Mouse (Mus musculus) stomach, postnatal 0 days (tissue): ENCODE measurements around the gene Slc25a33. TPM values are rescaled to one million over a fixed set of nuclear protein-coding genes. Genes with fewer than 3 reads are reported as not detected.
"Not testable (repeated sequence)": the region's sequence is repeated elsewhere in the genome, so short reads cannot be mapped to it uniquely, and the experiment has no call there.

Source experiments
- ATAC-seq: fragments of 200-750 bp; cut with Nextera tagmentation; 2 replicates; pipeline ENCODE4 v1.8.0; 2017; ENCODE audit not compliant: low FRiP score, low TSS enrichment
- DNase-seq: peaks from one replicate; pipeline ENCODE4 v3.0.0-alpha.2; 2016; ENCODE audit warnings: low spot score
- H3K27ac ChIP-seq: fragments of 300-500 bp; sonication (generic); replicated peaks from 2 replicates; pipeline ENCODE4 v1.5.1; 2014; ENCODE audit warnings: mild to moderate bottlenecking, control low read depth
- H3K27me3 ChIP-seq: fragments of 300-500 bp; sonication (generic); 2 replicates; pipeline ENCODE4 v1.6.1; 2014; ENCODE audit warnings: low read length; ENCODE audit not compliant: control insufficient read depth, insufficient read depth
- H3K36me3 ChIP-seq: fragments of 300-500 bp; sonication (generic); 2 replicates; pipeline ENCODE4 v1.6.1; 2014; ENCODE audit warnings: low read length, mixed read lengths; ENCODE audit not compliant: control insufficient read depth, insufficient read depth
- H3K4me1 ChIP-seq: fragments of 300-500 bp; sonication (generic); replicated peaks from 2 replicates; pipeline ENCODE4 v1.6.1; 2014; ENCODE audit warnings: antibody characterized with exemption; ENCODE audit not compliant: control insufficient read depth, insufficient read depth
- H3K4me2 ChIP-seq: fragments of 300-500 bp; sonication (generic); replicated peaks from 2 replicates; pipeline ENCODE4 v1.6.1; 2014; ENCODE audit warnings: low read depth, mild to moderate bottlenecking, control low read depth, moderate library complexity
- H3K4me3 ChIP-seq: fragments of 300-500 bp; sonication (generic); 2 replicates; pipeline ENCODE4 v1.5.1; 2014; ENCODE audit warnings: low read depth, low read length, control low read depth
- H3K9ac ChIP-seq: fragments of 300-500 bp; sonication (generic); 2 replicates; pipeline ENCODE4 v1.6.1; 2014; ENCODE audit warnings: mild to moderate bottlenecking, low read length, control low read depth, mixed read lengths
- H3K9me3 ChIP-seq: fragments of 300-500 bp; sonication (generic); 2 replicates; pipeline ENCODE4 v1.6.1; 2016; ENCODE audit warnings: low read length; ENCODE audit not compliant: control insufficient read depth
- CTCF ChIP-seq: IDR thresholded peaks from 2 replicates; pipeline ENCODE4 v1.5.1; 2016; ENCODE audit warnings: antibody characterized with exemption, low read depth, mild to moderate bottlenecking, moderate library complexity
- EP300 ChIP-seq: optimal IDR thresholded peaks from 2 replicates; pipeline ENCODE3; 2016; ENCODE audit warnings: antibody characterized with exemption
- WGBS: fragments of 180-500 bp; shearing (Covaris S2); extraction: QIAGEN DNeasy Blood & Tissue Kit; methylation state at CpG from one replicate; pipeline ENCODE4 v1.1.7; 2014; 5-methylcytosine and 5-hydroxymethylcytosine counted together
- polyA plus RNA-seq: library from polyadenylated mRNA; unstranded; fragments of >200 nt; fragmentation: Nextera tagmentation; extraction: Ambion mirVana; gene quantifications from 2 replicates; pipeline ENCODE4 v1.2.1, GENCODE M21; 2015

The Slc25a33 gene
- polyA plus RNA-seq, 1 experiment from 2014 or later = 21.7 TPM

DNA sequence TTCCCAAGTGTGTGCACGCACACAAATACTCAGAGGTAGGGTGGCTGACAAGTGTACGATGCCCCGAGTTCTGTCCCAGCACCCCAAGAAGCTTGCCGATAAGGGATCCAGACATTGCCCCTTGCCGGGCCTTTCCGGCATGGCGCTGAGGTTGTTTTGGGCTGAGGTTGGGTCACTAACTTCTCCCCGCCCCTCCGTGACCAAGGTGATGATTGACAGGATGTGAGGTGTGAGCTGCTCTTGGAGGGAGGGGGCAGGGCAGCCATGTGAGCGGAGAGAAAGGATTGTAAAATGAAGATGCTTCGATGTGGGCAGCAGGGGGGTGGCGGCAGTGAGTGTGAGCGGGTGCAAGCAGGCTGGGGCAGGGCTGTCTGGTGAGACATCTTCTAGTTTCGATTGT, 41.5 kb upstream of the Slc25a33 start:
- H3K27me3 ChIP-seq = no peaks in the 10 kb centered on the region
- no peak overlapping the region for H3K9ac ChIP-seq
- H3K9me3 ChIP-seq = no peaks in the 10 kb centered on the region
- H3K4me1 ChIP-seq = peaks cover 10% of the 10 kb centered on the region
- H3K4me3 ChIP-seq = no peak overlapping the region
- H3K4me2 ChIP-seq = no peak overlapping the region
- TF ChIP-seq EP300 (no peak), CTCF (no peak)
- WGBS = 93% methylated on average over 14 of the region's 14 CpGs
- DNase-seq (no peak), ATAC-seq (no peak)
- no peaks in the 10 kb centered on the region for H3K36me3 ChIP-seq
- H3K27ac ChIP-seq = no peak overlapping the region

DNA sequence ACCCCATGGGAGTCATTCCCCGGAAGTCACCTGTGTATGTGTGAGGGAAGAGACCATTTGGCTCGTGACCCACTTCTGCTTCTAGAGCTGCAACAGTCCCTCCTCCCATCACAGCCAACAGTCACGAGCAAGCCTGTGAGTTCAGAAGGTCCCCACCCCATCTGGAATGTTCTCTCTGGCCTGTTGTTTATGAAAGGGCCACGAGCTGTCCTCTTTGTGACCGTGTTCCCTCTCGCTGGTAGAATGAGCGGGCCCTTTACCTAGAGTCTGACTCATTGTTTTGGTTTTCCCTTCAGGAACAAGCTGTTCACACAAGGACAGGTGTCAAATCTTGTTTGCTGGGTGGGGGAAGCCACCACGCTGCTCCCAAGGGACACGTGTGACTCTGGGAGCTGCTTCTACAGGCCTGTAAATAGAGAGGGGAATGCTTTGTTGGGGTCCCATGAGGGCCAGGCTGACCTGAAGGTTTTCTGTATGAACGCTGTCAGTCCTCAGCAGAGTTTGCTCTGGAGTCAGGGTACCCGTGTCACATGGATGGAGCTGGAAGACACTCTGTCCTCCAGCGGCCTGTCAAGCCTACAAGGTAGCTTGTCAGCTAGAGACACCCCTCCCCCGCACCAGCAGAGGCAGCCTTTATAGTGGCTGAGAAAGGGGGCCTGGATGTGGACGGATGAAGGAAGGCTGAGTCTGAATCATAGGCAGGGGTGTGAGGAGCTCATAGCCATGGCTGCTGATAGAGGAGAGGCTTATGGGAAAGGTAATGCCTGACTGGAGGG, 39.5 kb upstream of the Slc25a33 start:
- H3K36me3 ChIP-seq = no peaks in the 10 kb centered on the region
- no peaks in the 10 kb centered on the region for H3K27me3 ChIP-seq
- no peaks in the 10 kb centered on the region for H3K9me3 ChIP-seq
- H3K4me3 ChIP-seq = no peak overlapping the region
- H3K4me1 ChIP-seq = peaks cover 6% of the 10 kb centered on the region; the same call in 1 of the 2 replicates
- H3K4me2 ChIP-seq = no peak overlapping the region
- peak; percentile 65 for DNase-seq
- WGBS = 36% methylated on average over 14 of the region's 14 CpGs
- ATAC-seq = peak; percentile 90
- 0 out of 2 replicates have a peak overlapping the region, but pooled peaks have one; percentile 35 for H3K9ac ChIP-seq
- no peak for TF ChIP-seq CTCF
- TF ChIP-seq EP300 = peak; percentile 90
- peak overlapping the region; percentile 63; the same call in 1 of the 2 replicates for H3K27ac ChIP-seq

DNA sequence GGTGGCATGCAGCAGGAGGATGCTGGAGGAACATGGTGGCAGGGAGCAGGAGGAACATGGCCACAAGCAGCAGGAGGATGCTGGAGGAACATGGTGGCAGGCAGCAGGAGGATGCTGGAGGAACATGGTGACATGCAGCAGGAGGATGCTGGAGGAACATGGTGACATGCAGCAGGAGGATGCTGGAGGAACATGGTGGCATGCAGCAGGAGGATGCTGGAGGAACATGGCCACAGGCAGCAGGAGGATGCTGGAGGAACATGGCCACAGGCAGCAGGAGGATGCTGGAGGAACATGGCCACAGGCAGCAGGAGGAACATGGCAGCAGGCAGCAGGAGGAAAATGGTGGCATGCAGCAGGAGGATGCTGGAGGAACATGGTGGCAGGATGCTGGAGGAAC, 36.3 kb upstream of the Slc25a33 start:
- ATAC-seq = not testable (repeated sequence)

GRCm38 (mm10) chr4:149808584-149809227, 34.6 kb upstream of the Slc25a33 start:
- 30% methylated on average over 11 of the region's 11 CpGs for WGBS
- no peak overlapping the region for H3K9ac ChIP-seq
- peaks cover 2% of the 10 kb centered on the region; the same call in 1 of the 2 replicates for H3K4me1 ChIP-seq
- no peak for DNase-seq
- H3K36me3 ChIP-seq = no peaks in the 10 kb centered on the region
- H3K27me3 ChIP-seq = no peaks in the 10 kb centered on the region
- no peak overlapping the region for H3K4me3 ChIP-seq
- no peak overlapping the region for H3K4me2 ChIP-seq
- TF ChIP-seq EP300 (no peak), CTCF (no peak)
- H3K9me3 ChIP-seq = no peaks in the 10 kb centered on the region
- H3K27ac ChIP-seq = no peak overlapping the region
- ATAC-seq = no peak

More for the DNA sequence above, 36.3 kb upstream of the Slc25a33 start:
- H3K27me3 ChIP-seq, DNase-seq, H3K4me1 ChIP-seq, H3K4me3 ChIP-seq, H3K36me3 ChIP-seq, H3K4me2 ChIP-seq, H3K27ac ChIP-seq, H3K9ac ChIP-seq, H3K9me3 ChIP-seq: not testable (repeated sequence)

DNA sequence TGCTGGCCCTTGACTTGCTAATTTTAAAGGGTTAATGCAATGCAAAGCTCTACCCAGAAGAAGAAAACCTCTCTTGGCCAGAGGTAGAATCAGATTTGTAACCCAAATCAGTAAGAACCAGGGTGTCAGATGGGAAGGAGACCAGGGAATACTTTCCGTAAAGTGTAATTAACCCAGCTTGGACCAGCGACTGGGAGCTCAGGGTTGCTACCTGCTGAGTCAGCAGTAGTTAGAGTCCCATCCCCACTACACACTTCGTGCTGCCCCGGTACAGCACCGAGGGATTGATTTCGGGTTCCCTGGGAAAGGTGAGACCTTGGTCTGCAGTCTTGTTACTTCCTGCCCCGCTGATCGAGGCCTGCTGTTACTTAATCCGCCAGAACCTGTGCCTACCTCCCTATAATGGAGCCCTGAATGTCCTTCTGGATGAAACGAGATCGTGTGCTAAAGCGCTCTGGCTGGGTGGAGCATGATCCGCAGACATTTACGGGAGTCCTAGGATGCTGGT, 34.0 kb upstream of the Slc25a33 start:
- Histone ChIP-seq H3K9me3 (no peaks in the 10 kb centered on the region), H3K36me3 (no peaks in the 10 kb centered on the region), H3K4me2 (no peak overlapping the region), H3K27ac (no peak overlapping the region), H3K9ac (no peak overlapping the region), H3K27me3 (no peaks in the 10 kb centered on the region), H3K4me1 (no peaks in the 10 kb centered on the region), H3K4me3 (no peak overlapping the region)
- DNase-seq (no peak), ATAC-seq (no peak)
- WGBS = 55% methylated on average over 14 of the region's 14 CpGs
- TF ChIP-seq CTCF (no peak), EP300 (no peak)
